Mouse (Mus musculus): ENCODE data around the gene Crip3. TPM values are rescaled to one million over a fixed set of nuclear protein-coding genes. Genes with fewer than 3 reads are reported as not detected.

Crip3 gene
- total and polyA plus RNA-seq, 3 experiments: not detected

DNA sequence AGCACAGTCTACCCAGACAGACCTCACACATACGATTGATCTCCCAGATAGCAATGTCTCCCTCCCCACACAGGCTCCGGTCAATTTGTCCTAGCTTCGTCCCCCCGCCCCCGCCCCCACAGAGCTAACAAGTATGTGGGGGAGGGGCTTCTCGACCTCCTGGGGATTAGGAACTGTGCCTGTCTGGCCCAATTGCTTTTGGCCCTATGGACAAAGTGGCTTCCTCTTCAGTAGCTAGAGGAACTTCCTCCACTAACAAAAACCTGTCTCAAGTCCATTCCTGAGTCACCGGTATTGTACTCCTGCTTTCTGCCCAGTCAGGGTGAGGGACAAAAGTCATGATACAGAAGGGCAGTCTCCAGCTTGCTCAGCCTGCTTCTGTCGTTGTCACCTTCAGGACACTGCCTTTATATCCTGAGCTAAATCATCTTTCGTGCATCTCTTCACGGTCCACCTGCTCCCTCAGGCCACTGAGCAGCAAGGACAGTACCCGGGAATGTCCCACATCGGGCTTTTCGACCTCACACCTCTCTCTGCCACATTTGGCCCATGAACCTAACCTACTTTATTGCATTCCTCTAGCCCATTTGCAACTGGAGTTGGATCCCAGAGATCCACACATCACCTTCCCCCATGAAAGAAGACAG, 24.7 kb downstream of the Crip3 start:
- H3K27ac ChIP-seq (ENCODE audit: control insufficient read depth, low read depth, low read length): no peak overlapping the region
- H3K9me3 ChIP-seq (replicated peaks; ENCODE audit: insufficient read depth, low read length): no peaks in the 10 kb centered on the region
- no peaks in the 10 kb centered on the region for H3K4me1 ChIP-seq (ENCODE audit: control insufficient read depth in 1 of 2, insufficient read depth in 2 of 2, low read length in 2 of 2)
- no peak overlapping the region for H3K4me3 ChIP-seq (ENCODE audit: control insufficient read depth in 1 of 2, insufficient read depth in 1 of 2, low read depth in 2 of 2, low read length in 2 of 2)
- no peak for TF ChIP-seq EP300 (IDR thresholded peaks at IDR 0.05; ENCODE audit: low read depth in 1 of 2, low read length in 2 of 2)
- no peak for TF ChIP-seq POLR2A (IDR thresholded peaks at IDR 0.05; ENCODE audit: control insufficient read depth in 1 of 2, insufficient read depth in 1 of 2, low read depth in 1 of 2, low read length in 2 of 2, poor library complexity in 1 of 2)
- no peak for TF ChIP-seq JUND (IDR thresholded peaks at IDR 0.05; ENCODE audit: low read depth, low read length)
- TF ChIP-seq CTCF (IDR thresholded peaks at IDR 0.05 in 2 of 3, conservative IDR thresholded peaks at IDR 0.05 in 1 of 3; ENCODE audit: control insufficient read depth in 1 of 3, insufficient read depth in 1 of 3, low read depth in 2 of 3, low read length in 3 of 3, poor library complexity in 1 of 3, severe bottlenecking in 1 of 3): no peak
- TF ChIP-seq UBTF (IDR thresholded peaks at IDR 0.05; ENCODE audit: borderline replicate concordance, insufficient read depth, low read depth, low read length): no peak
- TF ChIP-seq TBP (IDR thresholded peaks at IDR 0.05; ENCODE audit: low read depth, low read length): no peak
- TF ChIP-seq BHLHE40 (IDR thresholded peaks at IDR 0.05; ENCODE audit: borderline replicate concordance, low read depth, low read length): no peak
- TF ChIP-seq E2F4 (IDR thresholded peaks at IDR 0.05; ENCODE audit: borderline replicate concordance, low read depth, low read length): no peak
- no peaks in the 10 kb centered on the region for H3K36me3 ChIP-seq (ENCODE audit: control insufficient read depth in 1 of 2, insufficient read depth in 2 of 2, low read length in 2 of 2)
- peaks cover 0 to 3% of the 10 kb centered on the region in 2 experiments; a peak in 1 of 4 replicates for H3K27me3 ChIP-seq (ENCODE audit: control insufficient read depth in 1 of 2, insufficient read depth in 2 of 2, low read length in 2 of 2)
- no peaks in the 10 kb centered on the region for H3K79me2 ChIP-seq (ENCODE audit: control insufficient read depth, insufficient read depth, low read length, poor library complexity)
- H3K9ac ChIP-seq (ENCODE audit: control insufficient read depth, low read depth, low read length, poor library complexity, severe bottlenecking): no peak overlapping the region
- DNase-seq (ENCODE audit: low read depth, low spot score): no peak

DNA sequence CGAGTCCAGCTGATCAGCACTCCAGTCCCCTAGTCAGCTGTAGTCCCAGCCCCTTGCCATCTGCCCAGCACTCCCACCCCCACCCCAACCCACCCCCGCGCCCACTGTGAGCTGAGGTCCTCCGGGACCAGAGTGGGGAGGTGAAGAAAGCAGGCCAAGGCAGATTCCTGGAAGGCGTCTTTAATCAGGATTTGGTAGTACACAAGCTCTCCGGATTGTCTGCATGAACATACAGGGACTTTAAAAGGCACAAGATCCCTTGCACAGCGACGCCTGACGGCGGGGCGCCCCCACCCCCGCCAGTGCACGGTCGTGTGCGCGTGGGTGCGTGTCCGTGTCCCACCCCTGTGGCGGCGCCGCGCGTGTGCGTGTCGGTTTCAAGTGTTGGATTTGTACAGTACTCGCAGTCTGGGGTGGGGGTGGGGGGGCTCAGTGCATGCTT, 25.3 kb downstream of the Crip3 start:
- DNase-seq (ENCODE audit: low read depth, low spot score): no peak
- Histone ChIP-seq H3K36me3 (ENCODE audit: control insufficient read depth in 1 of 2, insufficient read depth in 2 of 2, low read length in 2 of 2) (no peaks in the 10 kb centered on the region), H3K9me3 (replicated peaks; ENCODE audit: insufficient read depth, low read length) (no peaks in the 10 kb centered on the region), H3K9ac (ENCODE audit: control insufficient read depth, low read depth, low read length, poor library complexity, severe bottlenecking) (no peak overlapping the region), H3K4me1 (ENCODE audit: control insufficient read depth in 1 of 2, insufficient read depth in 2 of 2, low read length in 2 of 2) (no peaks in the 10 kb centered on the region), H3K27ac (ENCODE audit: control insufficient read depth, low read depth, low read length) (no peak overlapping the region), H3K4me3 (ENCODE audit: control insufficient read depth in 1 of 2, insufficient read depth in 1 of 2, low read depth in 2 of 2, low read length in 2 of 2) (no peak overlapping the region), H3K27me3 (ENCODE audit: control insufficient read depth in 1 of 2, insufficient read depth in 2 of 2, low read length in 2 of 2) (peaks cover 0 to 1% of the 10 kb centered on the region in 2 experiments; a peak in 1 of 4 replicates), H3K79me2 (ENCODE audit: control insufficient read depth, insufficient read depth, low read length, poor library complexity) (no peaks in the 10 kb centered on the region)
- no peak for TF ChIP-seq MAFK (IDR thresholded peaks at IDR 0.05; ENCODE audit: borderline replicate concordance, low read depth, low read length)
- no peak for TF ChIP-seq MEF2A (IDR thresholded peaks at IDR 0.05; ENCODE audit: extremely low read depth, insufficient replicate concordance, low read depth, low read length, poor library complexity, severe bottlenecking)
- TF ChIP-seq TBP (IDR thresholded peaks at IDR 0.05; ENCODE audit: low read depth, low read length): no peak
- no peak for TF ChIP-seq CHD2 (IDR thresholded peaks at IDR 0.05; ENCODE audit: low read length)
- TF ChIP-seq MYB (IDR thresholded peaks at IDR 0.05; ENCODE audit: low read depth, low read length): no peak
- TF ChIP-seq GABPA (IDR thresholded peaks at IDR 0.05; ENCODE audit: low read depth, low read length): no peak
- no peak for TF ChIP-seq MXI1 (IDR thresholded peaks at IDR 0.05; ENCODE audit: low read depth, low read length)
- no peak for TF ChIP-seq ETS1 (IDR thresholded peaks at IDR 0.05; ENCODE audit: low read depth, low read length)
